Mouse (Mus musculus) ovary, postnatal 36 days (tissue): ENCODE data around the gene Lsamp.

Experiments used
- DNase-seq: peaks from one replicate; pipeline ENCODE4 v3.0.0; 2022; ENCODE audit warnings: low spot score, mixed read lengths

The Lsamp gene

GRCm38 (mm10) chr16:40271859-40272258 lies 287.7 kb downstream of the Lsamp start:
- DNase-seq = no peak

- DNase-seq = no peak
These were observed 306.0 kb downstream of the Lsamp start for GRCm38 (mm10) chr16:40290132-40290531.

DNA sequence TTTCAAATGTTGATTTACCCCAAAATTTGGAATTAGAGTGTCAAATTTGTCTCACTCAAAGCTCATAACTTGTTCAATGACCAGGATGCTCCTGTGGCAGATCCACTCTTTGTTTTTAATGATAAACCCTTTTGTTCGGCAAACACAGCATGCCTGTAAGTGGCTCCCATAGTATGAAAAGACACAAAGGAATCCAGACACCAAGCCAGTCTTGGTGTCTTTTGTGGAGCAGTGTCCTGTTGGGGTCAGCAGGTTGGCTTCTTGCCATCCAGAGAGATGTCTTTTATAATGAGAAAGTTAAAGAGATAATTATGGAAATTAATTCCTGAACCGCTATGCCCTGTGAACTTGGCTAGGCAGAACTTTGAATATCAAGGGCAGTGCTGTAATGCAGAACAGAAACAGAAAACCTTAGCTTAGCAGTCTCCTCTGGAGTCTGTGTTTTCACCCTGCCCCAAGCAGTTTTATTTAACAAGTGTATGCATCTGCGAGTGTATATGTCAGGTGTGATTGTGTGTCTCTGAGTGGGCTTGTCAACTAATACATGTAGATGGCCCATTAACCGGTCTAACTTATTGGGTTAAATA lies 310.2 kb downstream of the Lsamp start:
- no peak for DNase-seq

GRCm38 (mm10) chr16:40295240-40295639 lies 311.1 kb downstream of the Lsamp start:
- DNase-seq = no peak

DNA sequence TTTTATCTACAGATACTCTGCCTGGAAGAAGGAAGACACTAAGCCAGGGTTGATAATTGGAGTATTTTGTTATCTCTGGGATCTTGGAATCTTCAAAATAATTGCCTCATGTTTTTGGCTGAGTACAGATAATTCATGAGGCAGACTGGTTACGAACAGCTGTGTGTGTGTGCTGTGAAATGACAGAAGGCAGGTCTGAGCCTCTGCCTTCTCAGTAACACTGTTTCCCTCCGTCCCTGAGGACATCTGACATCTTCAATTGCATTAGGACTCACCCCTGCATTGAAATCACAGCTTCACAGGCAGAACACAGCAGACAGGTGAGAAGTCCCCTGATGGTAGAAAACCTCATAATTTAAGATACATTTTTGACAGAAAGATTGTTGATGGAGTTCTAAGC lies 323.5 kb downstream of the Lsamp start:
- DNase-seq = no peak

DNA sequence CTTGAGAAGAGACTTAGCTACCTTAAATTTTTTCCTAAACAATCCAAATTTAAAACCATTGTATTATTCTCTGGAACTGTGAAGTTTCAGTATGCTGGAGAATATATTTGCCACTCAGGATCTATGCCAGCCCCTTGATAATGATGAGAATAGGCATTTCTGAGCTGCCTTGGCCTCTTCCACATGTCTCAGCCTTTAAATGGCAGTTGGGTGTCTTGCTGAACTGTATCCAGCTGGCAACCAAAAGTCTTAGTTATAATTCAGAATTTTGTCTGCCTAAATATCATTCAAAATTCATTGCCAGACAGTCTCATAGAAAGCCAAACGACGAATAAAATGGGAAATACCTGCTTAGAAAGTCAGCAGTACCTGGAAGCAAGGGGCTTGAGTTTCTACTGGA lies 332.0 kb downstream of the Lsamp start:
- DNase-seq = no peak

- no peak for DNase-seq
These were observed 340.6 kb downstream of the Lsamp start for GRCm38 (mm10) chr16:40324811-40325210.

DNA sequence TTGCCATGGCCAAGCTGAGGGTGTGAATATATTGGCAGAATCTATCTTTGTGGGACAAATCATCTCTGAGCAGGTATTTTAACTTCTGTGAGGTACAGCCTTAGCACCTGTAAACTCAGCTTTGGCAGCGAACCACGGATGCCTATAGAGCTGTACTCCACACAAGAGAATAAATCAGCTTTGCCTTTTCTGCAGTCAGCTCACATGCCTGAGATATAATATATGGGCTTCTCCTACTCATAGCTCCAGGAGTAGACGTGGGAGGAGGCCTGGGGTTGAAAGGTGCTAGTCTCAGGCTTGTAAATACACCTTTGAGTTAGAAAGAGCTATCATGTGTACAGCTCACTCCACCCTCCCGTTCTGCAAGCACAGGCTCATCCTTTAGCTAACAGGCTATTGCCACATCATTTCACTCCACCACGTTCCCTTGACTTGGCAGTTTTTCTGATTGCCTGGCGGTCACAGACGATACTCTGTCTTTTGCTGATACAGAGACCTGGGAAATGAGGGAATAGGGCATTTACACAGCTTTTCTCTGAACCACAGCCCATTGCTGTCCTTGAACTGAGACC lies 344.2 kb downstream of the Lsamp start:
- DNase-seq = no peak

- DNase-seq = no peak
These were observed 385.5 kb downstream of the Lsamp start for GRCm38 (mm10) chr16:40369677-40370076.

- no peak for DNase-seq
These were observed 387.1 kb downstream of the Lsamp start for GRCm38 (mm10) chr16:40371291-40371690.

DNA sequence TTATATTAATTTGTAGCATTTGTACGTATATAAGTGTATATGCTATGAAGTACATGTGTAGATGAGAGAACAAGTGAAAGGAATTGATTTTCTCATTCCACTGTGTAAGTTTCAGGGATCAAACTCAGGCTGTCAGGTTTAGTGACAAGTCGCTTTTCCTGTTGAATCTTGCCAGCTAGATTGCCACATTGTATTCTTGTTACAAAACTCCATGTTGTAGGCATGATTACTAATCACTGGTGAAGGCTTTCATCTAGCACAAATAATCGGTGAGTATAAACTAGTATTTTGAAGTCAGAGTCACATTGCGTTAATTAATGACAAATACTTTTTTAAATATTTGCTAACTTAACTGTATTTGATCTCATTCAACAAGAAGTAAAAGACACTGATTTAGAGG lies 391.2 kb downstream of the Lsamp start:
- DNase-seq = no peak

DNA sequence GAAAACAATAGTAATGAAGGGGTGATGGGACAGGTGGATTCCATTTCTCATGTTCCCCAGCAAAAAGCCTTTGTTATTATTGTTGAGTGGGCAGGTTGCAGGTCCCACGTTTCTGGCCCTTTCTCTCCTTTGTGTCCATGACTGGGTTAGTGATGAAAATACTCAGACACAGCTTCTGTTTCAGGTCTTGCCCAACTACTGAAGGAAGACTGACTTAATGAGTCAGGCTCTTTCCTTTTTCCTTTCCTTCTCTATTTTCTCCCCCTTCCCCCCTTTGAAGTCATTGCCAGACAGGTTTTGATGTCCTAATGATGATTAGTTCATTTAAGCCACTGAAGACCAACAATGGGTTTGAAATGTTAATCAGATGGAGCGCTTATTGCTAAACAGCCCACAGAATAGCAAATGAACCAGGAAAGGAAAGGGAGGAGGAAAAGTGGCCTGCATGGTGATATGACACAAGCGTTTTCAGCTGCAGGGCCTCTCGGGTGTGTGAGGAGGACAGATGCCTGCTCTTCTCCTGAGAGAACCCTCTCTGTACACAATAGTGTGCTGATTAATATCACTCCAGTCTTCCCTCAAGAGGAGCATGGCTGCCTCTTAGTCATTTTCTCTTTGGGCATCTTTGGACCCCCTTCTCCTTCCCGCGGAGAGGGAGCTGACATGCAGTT lies 393.1 kb downstream of the Lsamp start:
- DNase-seq = no peak

GRCm38 (mm10) chr16:40392106-40392505 lies 407.9 kb downstream of the Lsamp start:
- no peak for DNase-seq

- DNase-seq = no peak
These were observed 415.4 kb downstream of the Lsamp start for GRCm38 (mm10) chr16:40399531-40399930.

GRCm38 (mm10) chr16:40434280-40434679 lies 450.1 kb downstream of the Lsamp start:
- DNase-seq = no peak

- DNase-seq = no peak
These were observed 452.3 kb downstream of the Lsamp start for GRCm38 (mm10) chr16:40436415-40436814.

GRCm38 (mm10) chr16:40437879-40438278 lies 453.7 kb downstream of the Lsamp start:
- no peak for DNase-seq

DNA sequence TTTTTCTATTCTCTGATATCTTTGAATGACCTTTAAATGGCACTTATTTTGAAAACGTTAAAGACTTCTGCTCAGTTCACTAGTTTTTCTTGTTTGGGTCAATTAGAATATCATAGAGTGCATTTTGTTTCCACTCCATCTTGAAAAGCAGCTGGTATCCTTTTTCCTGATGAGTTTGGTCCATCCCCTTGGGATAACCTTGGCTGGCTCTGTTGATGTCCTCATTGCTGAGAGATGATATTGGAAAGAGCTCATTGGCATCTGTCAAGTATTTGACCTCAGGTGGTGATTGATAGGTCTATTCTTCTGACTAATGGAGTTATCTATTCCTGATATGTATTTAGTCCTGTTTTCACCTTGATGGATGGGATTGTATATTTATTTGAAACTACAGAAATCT lies 454.7 kb downstream of the Lsamp start:
- DNase-seq = no peak

DNA sequence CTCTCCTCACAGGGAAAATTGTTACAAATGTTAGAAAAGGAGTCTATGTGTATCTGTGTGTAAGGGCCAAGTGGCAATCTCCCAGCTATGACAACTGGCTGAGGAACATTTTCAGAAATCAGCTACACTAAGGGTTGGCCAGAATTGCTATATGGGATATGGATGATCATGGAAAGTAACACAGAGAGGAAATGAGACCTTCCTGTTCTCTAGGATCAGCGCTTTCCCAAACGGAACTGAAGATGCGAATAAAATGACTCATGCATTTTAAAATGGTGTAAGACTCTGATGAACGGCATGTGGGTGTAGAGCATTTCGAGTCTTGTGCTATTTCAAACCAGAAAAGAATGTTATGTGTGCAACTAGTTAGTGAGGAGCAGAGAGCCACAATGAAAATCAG lies 462.4 kb downstream of the Lsamp start:
- no peak for DNase-seq

DNA sequence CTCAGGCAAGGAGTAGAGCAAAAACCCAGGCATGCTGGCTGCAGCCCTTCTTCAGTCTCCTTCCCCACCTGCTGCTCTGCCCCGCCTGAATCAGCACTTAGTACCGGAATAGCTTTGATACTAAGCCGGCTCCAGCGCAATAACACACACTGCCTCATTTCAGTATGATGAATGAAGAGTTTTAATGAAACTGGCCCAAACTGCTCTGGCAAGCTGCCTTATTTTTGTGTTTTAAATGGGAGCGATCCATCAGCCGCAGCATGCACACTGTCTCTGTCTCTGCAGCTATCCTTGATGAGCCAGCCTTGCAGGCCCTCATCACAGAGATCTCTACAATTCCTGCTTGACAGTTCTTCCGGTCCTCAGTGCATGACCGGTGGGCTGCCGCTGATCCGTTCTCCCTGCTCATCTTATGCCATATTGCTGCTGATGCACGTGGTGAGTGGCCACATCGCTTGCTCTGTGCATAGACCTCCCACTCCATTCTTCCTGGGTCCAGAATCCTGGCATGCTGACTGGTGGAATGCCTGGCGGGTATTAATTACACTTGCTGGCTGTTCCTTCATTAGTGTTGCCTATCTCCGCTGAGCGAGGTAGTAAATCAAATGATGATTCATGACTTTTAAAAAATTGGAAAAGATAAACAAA lies 479.4 kb downstream of the Lsamp start:
- DNase-seq = no peak

DNA sequence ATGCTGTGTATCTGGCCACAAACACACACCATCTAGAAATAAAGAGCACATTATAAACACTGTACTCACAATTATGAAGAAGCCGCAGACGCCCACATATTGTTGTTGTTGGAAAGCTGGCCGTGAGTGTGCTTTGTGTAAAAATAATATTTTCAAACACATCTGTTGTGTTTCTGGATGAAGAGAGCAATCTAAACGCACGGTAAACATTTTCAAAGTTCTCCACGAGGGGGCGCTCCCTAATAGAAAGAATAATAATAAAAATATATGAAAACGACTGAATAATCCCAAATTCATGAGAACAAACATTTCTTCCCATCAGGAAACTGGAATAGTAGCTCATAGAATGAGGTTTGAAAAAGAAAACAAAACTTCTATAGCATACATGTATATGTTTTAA lies 482.4 kb downstream of the Lsamp start:
- DNase-seq = no peak

DNA sequence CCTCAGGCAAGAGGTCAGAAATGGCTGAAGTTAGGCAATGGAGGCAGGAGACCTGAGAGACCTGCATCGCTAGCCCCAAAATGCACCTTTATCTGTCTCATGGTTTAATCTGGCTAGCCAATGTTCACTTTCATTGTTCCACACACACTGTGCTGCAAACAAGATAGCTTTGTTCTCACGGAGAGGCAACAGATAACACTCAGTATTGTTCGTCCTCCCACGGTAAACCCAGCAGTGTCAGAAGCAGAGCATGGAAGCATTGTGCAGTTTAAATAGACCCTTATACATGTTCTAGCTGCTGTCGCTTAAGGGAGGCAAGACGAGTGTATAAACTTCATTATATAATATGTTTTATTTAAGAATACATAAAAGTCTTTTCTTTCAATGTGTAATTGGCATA lies 486.8 kb downstream of the Lsamp start:
- no peak for DNase-seq

DNA sequence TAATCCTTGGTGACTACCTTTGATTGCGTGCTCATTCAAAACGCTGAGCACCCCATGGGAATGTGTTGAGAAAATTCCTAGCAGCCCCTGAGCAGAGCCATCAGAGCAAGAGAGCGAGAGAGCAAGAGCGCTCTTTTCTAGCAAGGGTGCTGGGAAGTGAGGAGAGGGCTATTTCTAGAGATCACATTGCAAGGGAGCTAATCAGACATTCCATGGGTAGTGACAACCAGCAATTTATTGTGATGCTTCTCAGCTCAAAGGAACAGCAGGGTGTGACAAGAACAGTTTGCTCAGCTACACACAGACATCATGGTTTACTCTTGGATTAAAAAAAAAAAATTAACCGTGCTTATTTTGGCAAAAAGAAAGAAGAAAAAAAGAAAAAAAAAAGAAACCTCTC lies 487.8 kb downstream of the Lsamp start:
- DNase-seq = no peak
